Mouse (Mus musculus): ENCODE results near the gene Calml4.

Calml4 gene

GRCm38 (mm10) chr9:62901736-62902135, 43.9 kb downstream of the Calml4 start:
- DNase-seq (ENCODE audit: low read depth in 1 of 2, low spot score in 2 of 2) = no peak

DNA sequence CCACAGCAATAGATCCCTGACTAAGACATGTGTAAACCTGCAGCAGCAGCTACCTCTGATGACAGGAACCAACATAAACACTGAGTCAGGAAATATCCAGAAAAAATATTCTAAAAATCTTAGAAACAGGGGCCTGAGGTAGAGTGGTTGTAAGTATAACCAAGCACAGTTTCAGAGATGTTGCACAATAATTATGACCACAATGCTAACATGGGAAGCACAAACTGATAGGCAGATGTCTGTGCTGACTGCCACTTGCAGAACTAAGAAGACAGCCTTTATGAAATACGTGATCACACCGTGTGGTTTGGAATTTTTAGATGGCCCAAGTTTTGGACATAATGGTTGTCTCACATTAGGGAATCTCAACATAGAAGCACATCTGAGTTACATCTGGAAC, 46.0 kb downstream of the Calml4 start:
- no peak for DNase-seq (ENCODE audit: low read depth in 1 of 2, low spot score in 2 of 2)

DNA sequence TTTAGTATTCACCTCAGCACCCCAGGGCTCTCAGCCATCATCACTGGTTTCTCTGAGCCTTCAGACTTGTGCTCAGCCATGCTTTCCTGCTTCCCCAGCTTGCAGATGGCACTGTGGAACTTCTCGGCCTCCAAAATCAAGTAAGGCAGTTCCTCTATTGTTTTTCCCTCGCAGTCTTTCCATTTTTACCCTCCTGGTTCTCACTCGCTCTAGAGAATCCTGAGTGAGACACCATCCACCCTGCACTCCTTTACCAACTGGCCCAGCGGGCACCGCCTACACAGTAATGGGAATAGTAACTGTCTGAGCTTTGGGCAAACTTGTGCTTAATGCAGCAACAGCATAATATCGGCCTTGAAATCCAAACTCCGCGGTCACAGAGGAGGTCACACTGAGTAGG, 47.2 kb downstream of the Calml4 start:
- no peak for DNase-seq (ENCODE audit: low read depth in 1 of 2, low spot score in 2 of 2)

DNA sequence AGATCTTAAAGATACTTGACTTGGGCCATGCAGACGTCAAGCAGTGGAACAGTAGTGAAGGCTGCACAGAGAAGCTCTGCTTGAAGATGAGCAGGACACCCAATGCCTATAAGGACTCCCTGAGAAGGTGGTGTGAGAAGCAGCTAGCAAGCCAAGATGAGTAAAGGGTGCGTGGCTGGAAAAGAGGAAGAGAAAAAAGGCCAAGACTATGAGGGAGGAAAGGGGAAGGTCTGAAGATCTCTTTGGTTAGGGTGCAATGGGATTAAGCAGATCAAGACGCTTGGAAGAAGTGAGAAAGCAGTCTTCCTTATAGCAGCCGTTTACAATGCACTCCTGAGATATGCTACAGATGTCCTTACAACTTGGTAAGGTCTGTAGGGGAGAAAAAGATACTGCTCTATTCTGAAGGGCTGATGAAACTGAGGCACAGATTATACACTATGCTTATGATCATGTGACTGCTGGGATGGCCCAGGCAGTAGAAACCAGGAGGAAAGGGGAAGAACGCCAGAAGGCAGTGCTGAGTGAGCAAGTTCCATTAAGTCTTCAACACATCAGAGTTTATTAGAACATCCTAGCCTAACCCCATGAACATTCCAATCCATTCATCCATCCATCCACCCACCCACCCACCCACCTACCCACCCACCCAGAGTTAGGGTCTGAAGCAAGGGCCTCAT, 55.6 kb downstream of the Calml4 start:
- DNase-seq (ENCODE audit: low read depth in 1 of 2, low spot score in 2 of 2) = peak in 1 of 2 experiments; percentile 7

- no peak for DNase-seq (ENCODE audit: low read depth in 1 of 2, low spot score in 2 of 2)
Measured at GRCm38 (mm10) chr9:62917059-62917458, 59.2 kb downstream of the Calml4 start.

DNA sequence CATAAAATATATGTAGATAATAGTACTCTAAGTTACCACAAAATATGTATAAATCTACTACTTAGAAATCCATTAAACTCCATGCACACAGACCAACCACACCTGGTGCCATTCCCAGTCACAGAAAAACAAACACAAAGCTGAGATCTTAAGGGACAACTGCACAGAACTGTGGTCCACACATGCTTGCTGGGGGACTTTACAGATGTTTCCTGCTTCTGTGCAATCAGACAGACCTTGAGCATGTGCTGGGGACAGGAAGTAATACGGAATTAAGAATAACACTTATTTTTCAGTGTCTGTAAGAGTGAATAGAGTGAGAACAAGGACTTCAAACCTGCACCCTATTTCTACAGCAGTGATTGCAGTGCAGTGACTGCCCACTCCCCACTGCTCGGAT, 63.0 kb downstream of the Calml4 start:
- DNase-seq (ENCODE audit: low read depth in 1 of 2, low spot score in 2 of 2) = no peak

GRCm38 (mm10) chr9:62924886-62925610, 67.2 kb downstream of the Calml4 start:
- no peak for DNase-seq (ENCODE audit: low read depth in 1 of 2, low spot score in 2 of 2)

Data from monocyte, adult 2 months (primary cell).